Mouse (Mus musculus) erythroblast, embryonic 14.5 days (primary cell): ENCODE results near the gene BC051665.

Experiments used
- GATA1 ChIP-seq: IDR thresholded peaks from 2 replicates; pipeline ENCODE4 v1.6.1; 2012; ENCODE audit warnings: low read length, inconsistent platforms, mixed read lengths
- TAL1 ChIP-seq: IDR thresholded peaks from 3 replicates; pipeline ENCODE4 v1.6.1; 2012; ENCODE audit warnings: low read length, inconsistent platforms, mixed read lengths

DNA sequence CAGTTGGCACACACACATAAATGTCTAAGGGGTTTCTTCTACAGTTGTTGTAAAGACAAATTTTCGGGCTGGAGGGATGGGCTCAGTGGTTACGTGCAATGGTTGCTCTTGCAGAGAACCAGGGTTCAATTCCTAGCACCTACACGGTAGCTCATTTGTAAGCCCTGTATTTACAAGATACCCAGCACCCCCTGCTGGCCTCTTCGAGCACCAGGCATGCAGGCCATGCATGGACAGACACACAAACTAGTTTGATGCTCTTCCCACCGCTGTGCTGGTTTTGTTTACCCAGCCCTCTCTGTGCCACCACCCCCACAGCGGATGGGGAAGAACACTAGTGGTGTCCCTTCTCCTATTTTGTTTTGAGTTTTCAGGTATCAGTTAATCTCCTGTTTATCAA lies 45.9 kb downstream of the BC051665 start:
- TF ChIP-seq GATA1 (no peak), TAL1 (no peak)
